Mouse (Mus musculus) central nervous system, embryonic 11.5 days (tissue): ENCODE data around the gene Fbxl16. TPM values are rescaled to one million over a fixed set of nuclear protein-coding genes. Genes with fewer than 3 reads are reported as not detected.

Experiments used
- polyA plus RNA-seq: library from polyadenylated mRNA; depleted of rRNA; stranded (reverse); fragments of >200 nt; gene quantifications from 2 replicates; pipeline ENCODE4 v1.2.3, GENCODE M21; 2012; rRNA removed

Fbxl16 gene
- 22.0 and 23.9 TPM in 2 replicates for polyA plus RNA-seq

GRCm38 (mm10) chr17:25808789-25809605 lies at the start of gene Fbxl16:
TSS of gene Fbxl16 (plus strand) at chr17:25809085.

DNA sequence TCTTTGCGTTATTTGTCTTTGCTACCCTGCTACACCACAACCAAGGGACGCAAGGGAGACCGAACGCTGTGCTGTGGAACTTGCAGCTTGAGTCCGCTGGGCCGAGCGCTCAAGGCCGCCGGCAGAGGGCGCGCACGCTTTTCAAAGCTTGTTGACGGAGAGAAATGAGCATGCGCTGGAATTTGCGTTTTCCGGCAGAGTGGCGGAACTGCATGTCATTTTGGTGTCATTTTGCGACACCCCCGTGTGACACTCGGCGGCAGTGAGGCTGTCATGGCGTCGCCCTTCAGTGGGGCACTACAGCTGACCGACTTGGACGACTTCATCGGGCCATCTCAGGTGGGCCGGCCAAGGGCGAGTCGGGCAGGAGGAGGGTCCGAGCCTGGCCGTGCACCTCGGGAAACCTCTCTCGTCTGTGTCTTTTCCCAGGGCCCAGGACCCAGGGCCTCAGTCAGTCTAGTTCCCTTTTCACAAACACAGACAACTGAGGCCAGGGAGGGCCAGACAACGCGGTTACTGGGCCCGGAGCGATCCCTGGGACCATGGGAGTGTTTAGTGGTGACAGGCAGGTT lies 35.2 kb upstream of the Fbxl16 start, which contains the start of gene Narfl:
Narfl (plus strand) TSS at position 228 of the 572 bp plus-strand sequence.

GRCm38 (mm10) chr17:25785281-25785745 lies 23.6 kb upstream of the Fbxl16 start, which contains the start of gene Haghl:
TSS of gene Haghl (minus strand) at chr17:25785673.

GRCm38 (mm10) chr17:25786280-25786679 lies 22.6 kb upstream of the Fbxl16 start, which contains the start of gene Ccdc78:
TSS of gene Ccdc78 (plus strand) at chr17:25786580.

DNA sequence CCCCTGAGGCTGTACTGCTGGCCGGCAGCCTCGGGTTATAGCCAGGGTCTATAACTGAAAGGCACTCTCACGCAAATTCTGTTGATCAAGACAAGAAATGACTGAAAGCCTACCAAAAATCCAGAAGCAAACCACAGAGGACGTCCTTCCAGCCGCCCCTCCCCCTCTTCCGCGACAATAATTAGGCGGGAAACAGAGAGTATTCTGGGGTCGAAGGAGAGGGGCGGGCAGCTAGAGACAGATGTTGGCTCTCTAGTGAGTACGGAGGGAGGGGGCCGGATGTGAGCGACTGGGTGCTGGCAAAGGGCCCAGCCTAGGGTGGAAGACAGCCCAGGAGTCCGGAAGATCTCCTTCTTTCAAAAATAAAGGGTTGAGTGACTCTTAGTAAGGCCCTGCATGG lies 16.3 kb upstream of the Fbxl16 start, which contains the start of gene Fam173a:
Fam173a (minus strand) TSS at position 287 of the 400 bp plus-strand sequence.

DNA sequence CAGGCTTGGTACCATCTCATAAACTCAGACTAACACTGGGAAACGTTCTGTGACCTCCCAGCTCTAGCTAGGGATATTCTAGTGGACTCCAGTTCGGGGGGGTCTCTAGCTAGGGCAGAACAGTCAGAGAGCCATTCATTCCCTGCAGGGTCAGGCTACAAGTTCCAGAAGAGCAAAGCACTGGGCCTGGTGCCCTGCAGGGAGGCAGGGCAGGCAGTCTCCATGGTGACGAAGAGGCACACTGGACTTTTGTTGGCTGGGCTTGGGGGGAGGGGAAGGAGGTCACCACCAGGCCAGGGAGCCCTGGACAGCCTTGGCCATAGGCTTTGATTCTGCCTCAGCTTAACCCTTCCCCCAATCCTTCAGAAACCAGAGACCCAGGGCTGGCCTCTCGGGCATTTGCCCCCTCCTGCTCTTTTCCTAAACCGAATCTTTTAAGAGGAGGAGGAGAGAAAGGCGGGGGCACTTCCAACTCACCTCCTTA lies 13.2 kb upstream of the Fbxl16 start, which contains the start of gene AC134908.4:
AC134908.4 (minus strand) TSS at position 51 of the 484 bp plus-strand sequence.

GRCm38 (mm10) chr17:25796951-25797369 lies 11.9 kb upstream of the Fbxl16 start, which contains the start of gene Metrn:
TSS of gene Metrn (minus strand) at chr17:25797136.

DNA sequence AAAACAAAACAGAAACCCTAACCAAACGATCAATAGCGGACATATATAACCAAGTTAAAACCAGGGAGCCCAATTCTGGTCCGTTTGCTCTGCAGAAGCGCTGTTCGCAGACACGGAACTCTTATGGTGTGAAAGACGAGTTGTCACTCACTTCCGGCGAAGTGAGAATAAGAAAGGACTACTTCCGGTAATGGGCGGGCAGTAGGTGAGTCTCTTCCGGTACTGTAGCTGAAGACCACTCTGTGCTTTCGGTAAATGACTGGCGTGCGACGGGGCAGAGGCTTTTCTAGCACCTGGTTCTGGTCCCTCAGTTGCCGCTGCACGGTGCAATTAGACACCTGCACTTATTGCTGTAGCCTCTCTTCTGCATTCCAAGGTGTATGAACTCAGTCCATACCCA lies 14.6 kb downstream of the Fbxl16 start, which contains the start of gene Wdr24:
Wdr24 (plus strand) TSS at position 176 of the 400 bp plus-strand sequence.

GRCm38 (mm10) chr17:25828712-25829557 lies 20.1 kb downstream of the Fbxl16 start, which contains the start of gene Jmjd8:
TSS of gene Jmjd8 (plus strand) at chr17:25828867.

GRCm38 (mm10) chr17:25833291-25833663 lies 24.4 kb downstream of the Fbxl16 start, which contains the start of gene Stub1:
TSS of gene Stub1 (minus strand) at chr17:25833404.

DNA sequence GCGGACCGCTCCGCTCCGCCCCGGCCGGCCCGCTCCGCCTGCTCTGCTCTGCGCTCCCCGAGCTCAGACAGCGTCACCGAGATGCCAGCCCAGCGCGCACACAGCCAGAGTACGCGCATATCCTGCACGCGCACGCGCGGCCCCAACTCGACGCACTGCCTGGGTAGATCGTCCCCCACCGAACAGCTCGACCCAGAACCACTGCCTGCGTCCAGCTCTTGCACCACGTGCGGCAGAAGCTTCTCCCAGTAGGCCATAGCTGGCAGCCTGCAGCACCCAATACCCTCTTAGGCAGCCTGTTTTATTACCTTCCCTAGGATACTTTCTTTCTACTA lies 28.2 kb downstream of the Fbxl16 start, which contains the start of gene Rhbdl1:
Rhbdl1 (minus strand) TSS at position 220 of the 335 bp plus-strand sequence.

DNA sequence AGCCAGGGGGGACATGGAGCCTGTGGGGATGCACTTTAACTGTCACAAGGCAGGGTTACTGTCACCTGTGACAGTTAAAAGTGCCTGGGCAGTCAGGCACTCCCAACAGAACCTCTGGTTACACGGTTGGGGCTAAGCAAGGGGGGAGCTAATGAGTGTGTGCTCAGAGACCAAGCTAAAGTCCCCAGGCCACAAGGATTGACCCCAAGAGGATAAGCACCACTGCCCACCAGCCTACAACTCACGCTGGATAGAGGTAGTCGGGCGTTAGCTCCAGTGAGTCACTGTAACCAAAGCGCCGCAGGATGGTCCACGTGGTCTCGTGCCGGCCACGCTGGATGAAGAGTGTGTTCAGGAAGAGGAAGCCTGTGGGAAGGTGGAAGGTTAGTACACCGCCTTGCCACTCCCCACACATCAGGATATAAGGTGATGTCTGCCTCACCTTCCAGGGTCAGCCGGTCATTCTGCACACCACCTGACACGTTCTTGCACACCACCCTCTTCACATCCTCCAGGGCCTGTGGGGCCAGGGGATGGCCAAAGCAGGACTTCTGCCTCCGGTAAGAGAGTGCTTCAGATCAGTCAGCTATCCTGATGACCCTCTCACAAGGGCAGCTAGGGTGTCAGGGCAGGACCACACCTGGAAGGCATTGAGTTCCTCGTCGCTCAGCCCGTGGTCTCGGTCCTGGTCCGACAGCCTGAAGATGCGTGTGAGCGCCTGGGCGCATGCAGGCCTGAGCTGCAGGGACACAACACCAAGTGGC lies 32.4 kb downstream of the Fbxl16 start, which contains the start of gene Gm20683:
Gm20683 (minus strand) TSS at position 647 of the 764 bp plus-strand sequence.

DNA sequence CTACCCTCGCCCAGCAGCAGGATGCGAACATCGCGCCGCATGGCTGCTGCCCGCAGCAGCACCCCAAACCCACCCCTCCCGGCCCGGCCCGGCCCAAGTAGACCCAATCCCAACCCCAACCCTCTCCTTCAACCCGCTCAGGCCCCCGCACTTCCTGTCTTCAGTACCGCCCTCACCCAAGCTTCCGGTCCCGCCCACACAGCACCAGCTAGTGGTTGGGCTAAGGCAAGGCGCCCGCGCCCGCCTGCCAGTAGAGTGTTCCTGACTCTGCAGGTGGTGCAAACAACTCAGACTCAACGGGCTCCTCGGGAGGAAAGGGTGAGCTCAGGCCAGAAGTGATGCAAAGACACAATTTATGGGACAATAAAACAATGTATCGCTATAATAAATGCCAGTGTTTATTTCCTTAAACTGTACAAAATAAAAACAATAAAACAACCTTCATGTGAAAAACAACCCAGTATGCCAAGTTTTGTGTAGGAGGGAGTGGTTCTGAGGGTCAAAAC lies 35.6 kb downstream of the Fbxl16 start, which contains the start of gene Rhot2:
Rhot2 (minus strand) TSS at position 456 of the 506 bp plus-strand sequence.

DNA sequence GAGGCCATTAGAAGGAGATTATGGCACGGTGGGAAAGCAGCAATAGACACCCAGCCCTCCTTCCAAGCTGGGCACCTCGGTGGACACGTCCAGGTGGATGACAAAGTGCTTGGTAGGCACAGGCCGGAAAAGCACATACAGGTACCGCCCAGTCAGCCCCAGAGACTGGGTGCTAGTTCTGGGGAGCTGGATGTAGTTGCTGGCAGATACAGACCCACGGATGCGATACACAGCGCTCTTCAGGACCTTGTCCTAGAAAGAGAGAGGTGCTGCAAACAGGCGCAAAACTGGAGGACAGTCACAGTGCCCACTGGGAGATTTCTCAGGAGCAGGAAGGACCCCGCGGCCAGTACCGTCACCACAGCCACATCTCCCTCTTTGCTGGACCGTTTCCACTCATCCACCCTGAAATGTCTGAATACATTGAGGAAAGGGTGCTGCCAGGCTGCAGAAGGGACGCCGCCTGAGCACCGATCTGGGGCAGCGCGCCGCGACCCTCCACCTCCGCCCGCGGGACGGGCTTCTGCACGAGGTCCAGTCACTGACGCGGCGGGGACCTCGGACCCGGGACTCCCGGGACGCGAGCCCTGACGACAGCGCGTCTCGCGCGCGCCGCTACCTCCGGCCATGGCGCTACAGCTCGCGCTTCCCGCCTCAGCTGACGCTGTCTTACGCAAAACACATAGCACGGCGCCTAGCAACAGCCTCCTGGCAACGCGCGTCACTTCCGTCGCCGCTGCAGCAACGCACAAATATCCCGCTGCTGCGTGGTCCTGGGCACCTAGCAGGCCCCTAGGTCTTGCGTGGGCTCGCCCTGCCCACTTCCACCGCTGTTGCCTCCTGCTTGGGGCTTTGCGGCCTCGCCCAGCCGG lies 52.2 kb downstream of the Fbxl16 start, which contains the start of gene Wdr90:
Wdr90 (minus strand) TSS at position 670 of the 872 bp plus-strand sequence.

GRCm38 (mm10) chr17:25868601-25869191 lies 59.8 kb downstream of the Fbxl16 start, which contains the start of gene Mcrip2:
TSS of gene Mcrip2 (minus strand) at chr17:25868764.

